Mouse (Mus musculus) MEL (cell line): ENCODE results near the gene Ptbp1. TPM values are rescaled to one million over a fixed set of nuclear protein-coding genes. Genes with fewer than 3 reads are reported as not detected.
A peak's percentile ranks its signal among the peaks of the same experiment; 100 is the strongest.

Experiments
- DNase-seq: peaks from one replicate; pipeline ENCODE4 v3.0.0; 2011; ENCODE audit warnings: low read depth, low spot score
- H3K27ac ChIP-seq: 2 replicates; pipeline ENCODE4 v1.5.1; 2012; ENCODE audit warnings: low read depth, mild to moderate bottlenecking, control low read depth, low read length, moderate library complexity; ENCODE audit not compliant: control insufficient read depth
- H3K27me3 ChIP-seq, 2 experiments: fragments of 150-350 bp in 1 of 2; sonication (generic) in 1 of 2; 2 replicates each; pipeline ENCODE4 v1.6.1; 2012; ENCODE audit warnings: low read length in 2 of 2, mild to moderate bottlenecking in 2 of 2, improper control_type of control experiment in 1 of 2, moderate library complexity in 1 of 2; ENCODE audit not compliant: insufficient read depth in 2 of 2, control insufficient read depth in 1 of 2
- H3K36me3 ChIP-seq, 2 experiments: 2 replicates each; pipeline ENCODE4 v1.6.1; 2012 to 2014; ENCODE audit warnings: low read length in 2 of 2, improper control_type of control experiment in 1 of 2, inconsistent platforms in 1 of 2, mild to moderate bottlenecking in 1 of 2; ENCODE audit not compliant: insufficient read depth in 2 of 2, control insufficient read depth in 1 of 2
- H3K4me1 ChIP-seq, 2 experiments: fragments of 150-350 bp in 1 of 2; sonication (generic) in 1 of 2; 2 replicates each; pipeline ENCODE4 v1.6.1; 2012; ENCODE audit warnings: low read length in 2 of 2, improper control_type of control experiment in 1 of 2, mild to moderate bottlenecking in 1 of 2; ENCODE audit not compliant: insufficient read depth in 2 of 2, control insufficient read depth in 1 of 2
- H3K4me3 ChIP-seq, 2 experiments: fragments of 150-350 bp in 1 of 2; sonication (generic) in 1 of 2; 2 replicates each; pipeline ENCODE4 v1.5.1; 2012; ENCODE audit warnings: low read depth in 2 of 2, low read length in 2 of 2, mild to moderate bottlenecking in 2 of 2, moderate library complexity in 2 of 2, control low read depth in 1 of 2, improper control_type of control experiment in 1 of 2; ENCODE audit not compliant: control insufficient read depth in 1 of 2, insufficient read depth in 1 of 2
- H3K79me2 ChIP-seq: 2 replicates; pipeline ENCODE4 v1.6.1; 2012; ENCODE audit warnings: mild to moderate bottlenecking, low read length, moderate library complexity; ENCODE audit not compliant: control insufficient read depth, poor library complexity, insufficient read depth
- H3K9ac ChIP-seq: 2 replicates; pipeline ENCODE4 v1.6.1; 2012; ENCODE audit warnings: low read depth, mild to moderate bottlenecking, control low read depth, low read length, moderate library complexity; ENCODE audit not compliant: control insufficient read depth, poor library complexity, severe bottlenecking
- H3K9me3 ChIP-seq: fragments of 150-350 bp; sonication (generic); replicated peaks from 2 replicates; pipeline ENCODE4 v1.6.1; 2012; ENCODE audit warnings: mild to moderate bottlenecking, low read length, improper control_type of control experiment, moderate library complexity; ENCODE audit not compliant: insufficient read depth
- BHLHE40 ChIP-seq: IDR thresholded peaks from 2 replicates; pipeline ENCODE4 v1.6.1; 2012; ENCODE audit warnings: low read depth, mild to moderate bottlenecking, inconsistent platforms, low read length, improper control_type of control experiment, borderline replicate concordance
- CHD2 ChIP-seq: IDR thresholded peaks from 2 replicates; pipeline ENCODE4 v1.6.1; 2011; ENCODE audit warnings: low read length, improper control_type of control experiment
- ETS1 ChIP-seq: IDR thresholded peaks from 2 replicates; pipeline ENCODE4 v1.6.1; 2012; ENCODE audit warnings: low read depth, mild to moderate bottlenecking, inconsistent platforms, low read length, improper control_type of control experiment, moderate library complexity
- HCFC1 ChIP-seq: IDR thresholded peaks from 2 replicates; pipeline ENCODE4 v1.6.1; 2012; ENCODE audit warnings: low read depth, mild to moderate bottlenecking, inconsistent platforms, low read length, improper control_type of control experiment, moderate library complexity
- KAT2A ChIP-seq: conservative IDR thresholded peaks from 2 replicates; pipeline ENCODE4 v1.6.1; 2012; ENCODE audit warnings: low read depth, low read length, improper control_type of control experiment, inconsistent platforms
- MAFK ChIP-seq: IDR thresholded peaks from 2 replicates; pipeline ENCODE4 v1.6.1; 2011; ENCODE audit warnings: low read depth, mild to moderate bottlenecking, low read length, improper control_type of control experiment, borderline replicate concordance
- MAZ ChIP-seq: IDR thresholded peaks from 2 replicates; pipeline ENCODE4 v1.6.1; 2012; ENCODE audit warnings: low read depth, mild to moderate bottlenecking, inconsistent platforms, low read length, improper control_type of control experiment
- MXI1 ChIP-seq: IDR thresholded peaks from 2 replicates; pipeline ENCODE4 v1.6.1; 2011; ENCODE audit warnings: mild to moderate bottlenecking, low read depth, low read length, improper control_type of control experiment
- MYC ChIP-seq: IDR thresholded peaks from 2 replicates; pipeline ENCODE4 v1.6.1; 2011; ENCODE audit warnings: low read depth, mild to moderate bottlenecking, low read length, improper control_type of control experiment, moderate library complexity
- NRF1 ChIP-seq: IDR thresholded peaks from 2 replicates; pipeline ENCODE4 v1.6.1; 2014; ENCODE audit warnings: low read depth, mild to moderate bottlenecking, inconsistent platforms, low read length, improper control_type of control experiment, moderate library complexity; ENCODE audit not compliant: poor library complexity, insufficient read depth, severe bottlenecking
- POLR2A ChIP-seq, 2 experiments: IDR thresholded peaks; 2 replicates each; pipeline ENCODE4 v1.6.1; 2011 to 2012; ENCODE audit warnings: low read length in 2 of 2, mild to moderate bottlenecking in 2 of 2, control low read depth in 1 of 2, improper control_type of control experiment in 1 of 2, low read depth in 1 of 2, moderate library complexity in 1 of 2; ENCODE audit not compliant: control insufficient read depth in 1 of 2, insufficient read depth in 1 of 2, poor library complexity in 1 of 2
- RCOR1 ChIP-seq: IDR thresholded peaks from 2 replicates; pipeline ENCODE4 v1.6.1; 2012; ENCODE audit warnings: low read depth, mild to moderate bottlenecking, inconsistent platforms, low read length, improper control_type of control experiment
- SMC3 ChIP-seq: IDR thresholded peaks from 2 replicates; pipeline ENCODE4 v1.6.1; 2011; ENCODE audit warnings: low read depth, low read length, improper control_type of control experiment
- TBP ChIP-seq: IDR thresholded peaks from 2 replicates; pipeline ENCODE4 v1.8.0; 2011; ENCODE audit warnings: low read depth, low read length, improper control_type of control experiment
- USF2 ChIP-seq, 2 experiments: IDR thresholded peaks; 2 replicates each; pipeline ENCODE4 v1.6.1; 2011 to 2012; ENCODE audit warnings: improper control_type of control experiment in 2 of 2, low read length in 2 of 2, borderline replicate concordance in 1 of 2, inconsistent platforms in 1 of 2, low read depth in 1 of 2, mild to moderate bottlenecking in 1 of 2; ENCODE audit not compliant: insufficient read depth in 1 of 2
- ZC3H11A ChIP-seq: IDR thresholded peaks from 2 replicates; pipeline ENCODE4 v1.6.1; 2012; ENCODE audit warnings: low read depth, mild to moderate bottlenecking, inconsistent platforms, low read length, improper control_type of control experiment
- ZKSCAN1 ChIP-seq: IDR thresholded peaks from 2 replicates; pipeline ENCODE4 v1.6.1; 2012; ENCODE audit warnings: low read depth, mild to moderate bottlenecking, inconsistent platforms, low read length, improper control_type of control experiment, moderate library complexity
- ZMIZ1 ChIP-seq: IDR thresholded peaks from 2 replicates; pipeline ENCODE4 v1.6.1; 2012; ENCODE audit warnings: low read depth, mild to moderate bottlenecking, inconsistent platforms, low read length, improper control_type of control experiment, moderate library complexity
- polyA plus RNA-seq, 2 experiments: library from polyadenylated mRNA; stranded (reverse) in 1 of 2; unstranded in 1 of 2; fragments of >175 nt in 1 of 2; fragments of >200 nt in 1 of 2; gene quantifications; 2 replicates each; pipeline versions ENCODE4 v1.2.1 to v1.2.4; 2012; ENCODE audit warnings: low replicate concordance in 2 of 2, low read depth in 1 of 2; ENCODE audit not compliant: insufficient read length in 2 of 2, insufficient read depth in 1 of 2, missing spikeins in 1 of 2
- total RNA-seq: library from RNA; depleted of rRNA; stranded (reverse); fragments of 300-350 nt; gene quantifications from 2 replicates; pipeline ENCODE4 v1.2.3, GENCODE M21; 2012

Ptbp1 gene
- total and polyA plus RNA-seq, 3 experiments = 301 to 837 (median 329) TPM

- no peak for TF ChIP-seq ETS1
- TF ChIP-seq NRF1 = no peak
- no peak for TF ChIP-seq KAT2A
- no peak for TF ChIP-seq ZC3H11A
- no peak for TF ChIP-seq BHLHE40
- Histone ChIP-seq H3K9ac (no peak overlapping the region), H3K27me3 (no peaks in the 10 kb centered on the region), H3K4me1 (peaks cover 0 to 4% of the 10 kb centered on the region in 2 experiments; a peak in 1 of 4 replicates), H3K27ac (no peak overlapping the region), H3K79me2 (peaks cover 22% of the 10 kb centered on the region), H3K4me3 (no peak overlapping the region), H3K36me3 (peaks cover 5 to 16% of the 10 kb centered on the region in 2 experiments), H3K9me3 (no peaks in the 10 kb centered on the region)
- no peak for DNase-seq
Measured at GRCm38 (mm10) chr10:79862925-79863324, 8.7 kb downstream of the Ptbp1 start.

- H3K36me3 ChIP-seq = peaks cover 0 to 16% of the 10 kb centered on the region in 2 experiments; a peak in 2 of 4 replicates
- no peaks in the 10 kb centered on the region for H3K27me3 ChIP-seq
- no peaks in the 10 kb centered on the region for H3K4me1 ChIP-seq
- no peak overlapping the region for H3K4me3 ChIP-seq
- H3K27ac ChIP-seq = no peak overlapping the region
- peak in 1 of 2 experiments; percentile 69; a peak in 1 of 4 replicates for TF ChIP-seq POLR2A (IDR thresholded peaks at IDR 0.05; ENCODE audit: control insufficient read depth in 1 of 2, insufficient read depth in 1 of 2, low read depth in 1 of 2, low read length in 2 of 2, poor library complexity in 1 of 2)
- no peak for TF ChIP-seq ZKSCAN1
- peak; percentile 67; the same call in 1 of the 2 replicates for TF ChIP-seq ZMIZ1
- 0 out of 2 replicates have a peak, but pooled peaks have one; percentile 16 for TF ChIP-seq MXI1
- TF ChIP-seq HCFC1 = no peak
- TF ChIP-seq RCOR1 = no peak
- TF ChIP-seq KAT2A = no peak
- no peak for TF ChIP-seq MAFK
- 0 out of 2 replicates have a peak, but pooled peaks have one; percentile 8 for TF ChIP-seq CHD2
- no peak for TF ChIP-seq TBP
- TF ChIP-seq USF2 (IDR thresholded peaks at IDR 0.05; ENCODE audit: borderline replicate concordance in 1 of 2, insufficient read depth in 1 of 2, low read depth in 1 of 2, low read length in 2 of 2) = no peak
- peak; percentile 9; the same call in 1 of the 2 replicates for TF ChIP-seq SMC3
- no peak for TF ChIP-seq MYC
- TF ChIP-seq MAZ = no peak
- TF ChIP-seq, all 39 proteins: peak for 5
- Histone ChIP-seq H3K79me2 (peaks cover 5% of the 10 kb centered on the region; the same call in 1 of the 2 replicates), H3K9ac (no peak overlapping the region), H3K9me3 (no peaks in the 10 kb centered on the region)
- DNase-seq = peak; percentile 68
Measured at GRCm38 (mm10) chr10:79864351-79865188, 10.3 kb downstream of the Ptbp1 start.
